8 mouse cellular contexts compared by ENCODE assay signal in the genomic region with DNA sequence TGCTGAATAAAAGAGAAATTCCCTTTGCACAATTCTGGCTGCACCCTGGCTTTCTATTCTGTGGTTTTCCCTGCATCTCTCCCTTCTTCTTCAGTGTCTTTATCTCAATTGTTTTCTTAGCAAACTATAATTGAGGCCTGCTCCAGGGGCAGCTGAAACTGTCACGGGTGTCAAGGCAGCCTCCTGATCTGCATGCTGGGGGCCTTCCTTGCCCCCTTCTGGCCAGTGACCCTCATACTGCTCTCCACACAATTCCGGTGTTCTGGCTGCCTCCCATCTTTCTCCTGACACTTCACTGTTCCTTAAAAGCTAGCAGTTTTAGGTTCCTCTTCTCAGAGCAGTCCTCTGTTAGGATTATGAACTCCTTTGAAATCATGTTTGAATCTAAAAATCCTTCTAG. TPM values are rescaled to one million over a fixed set of nuclear protein-coding genes. Genes with fewer than 3 reads are reported as not detected.
DNase-seq lines count a peak whose midpoint lies in the region; ATAC-seq and TF ChIP-seq lines count a peak whose summit lies in the region.

No protein-coding gene starts in this region.

- no peak for TF ChIP-seq EP300 in liver, embryonic 14.5 days (IDR thresholded peaks at IDR 0.05; ENCODE audit: low read depth)

- intact Hi-C loops in gastrocnemius, adult 2 months (cut with DNase I) = loop anchor here (5.0 kb wide), 1 partner anchor 153 kb away; the partner anchor contains the start of genes Col4a3bp and Polk

- peak overlapping the region; percentile 65 for H3K4me2 ChIP-seq in forebrain, embryonic 15.5 days (replicated peaks)
- peak overlapping the region; percentile 85 for H3K4me2 ChIP-seq in liver, embryonic 14.5 days (ENCODE audit: low read depth)

- ATAC-seq in forebrain, embryonic 15.5 days (replicated peaks) = no peak
- no peak for ATAC-seq in liver, embryonic 14.5 days (ENCODE audit: insufficient read depth)

- peak overlapping the region; percentile 67 for H3K9ac ChIP-seq in forebrain, embryonic 15.5 days (replicated peaks)
- H3K9ac ChIP-seq in liver, embryonic 14.5 days (replicated peaks) = peak overlapping the region; percentile 73

- no peak overlapping the region for H3K27ac ChIP-seq in gastrocnemius, adult 2 months
- H3K27ac ChIP-seq in forebrain, embryonic 15.5 days (replicated peaks) = no peak overlapping the region
- no peak overlapping the region for H3K27ac ChIP-seq in liver, embryonic 14.5 days

- peaks cover 40% of the 10 kb centered on the region for H3K36me3 ChIP-seq in C2C12 (ENCODE audit: control insufficient read depth, insufficient read depth)
- peaks cover 40% of the 10 kb centered on the region for H3K36me3 ChIP-seq in forebrain, embryonic 15.5 days
- peaks cover 28% of the 10 kb centered on the region for H3K36me3 ChIP-seq in liver, embryonic 14.5 days (replicated peaks; ENCODE audit: control insufficient read depth, insufficient read depth, low read depth)

- no peaks in the 10 kb centered on the region for H3K9me3 ChIP-seq in forebrain, embryonic 15.5 days
- no peaks in the 10 kb centered on the region for H3K9me3 ChIP-seq in liver, embryonic 14.5 days (ENCODE audit: control insufficient read depth, low read length)

- H3K79me3 ChIP-seq in C2C12 (ENCODE audit: low read depth) = peaks cover 16% of the 10 kb centered on the region

- H3ac ChIP-seq in C2C12 (ENCODE audit: control insufficient read depth, insufficient read length, low read depth) = peak overlapping the region; percentile 52

- H3K4me3 ChIP-seq in gastrocnemius, adult 2 months = peak overlapping the region; percentile 94
- H3K4me3 ChIP-seq in C2C12 (ENCODE audit: insufficient read depth, poor library complexity, severe bottlenecking) = peak overlapping the region; percentile 92
- H3K4me3 ChIP-seq in forebrain, embryonic 15.5 days = peak overlapping the region; percentile 68
- H3K4me3 ChIP-seq in liver, embryonic 14.5 days (ENCODE audit: insufficient read depth in 1 of 2, low read depth in 2 of 2, low read length in 2 of 2) = peak overlapping the region; percentile 79 to 93

- WGBS in forebrain, embryonic 15.5 days = 15% methylated on average over 2 of the region's 2 CpGs
- whole genome bisulfite sequencing in liver, embryonic 14.5 days (ENCODE audit: insufficient replicate concordance) = 23% methylated on average over 2 of the region's 2 CpGs

- H3K27me3 ChIP-seq in C2C12 (ENCODE audit: control insufficient read depth, insufficient read depth, insufficient read length) = no peaks in the 10 kb centered on the region
- no peaks in the 10 kb centered on the region for H3K27me3 ChIP-seq in forebrain, embryonic 15.5 days
- H3K27me3 ChIP-seq in liver, embryonic 14.5 days (ENCODE audit: control insufficient read depth, insufficient read depth, low read length) = no peaks in the 10 kb centered on the region

- peaks cover 16% of the 10 kb centered on the region for H3K4me1 ChIP-seq in forebrain, embryonic 15.5 days
- H3K4me1 ChIP-seq in liver, embryonic 14.5 days (replicated peaks; ENCODE audit: control insufficient read depth in 2 of 2, insufficient read depth in 2 of 2, low read length in 1 of 2) = peaks cover 4 to 7% of the 10 kb centered on the region in 2 experiments; a peak in 3 of 4 replicates

- no peak for DNase-seq in gastrocnemius, adult 2 months
- DNase-seq in gastrocnemius, postnatal 4 days (ENCODE audit: low spot score in 2 of 2) = no peak
- no peak for DNase-seq in liver, embryonic 14.5 days (ENCODE audit: low read depth in 3 of 3, low spot score in 3 of 3)
- no peak for DNase-seq in spleen, postnatal 4 days (ENCODE audit: low spot score in 2 of 2)
- DNase-seq in adrenal gland, postnatal 14 days = no peak
- no peak for DNase-seq in lung, postnatal 14 days

- TF ChIP-seq CTCF in gastrocnemius, adult 2 months (IDR thresholded peaks at IDR 0.05) = no peak
- TF ChIP-seq CTCF in C2C12 (IDR thresholded peaks at IDR 0.05; ENCODE audit: control insufficient read depth, insufficient read depth, insufficient read length) = no peak
- 0 out of 2 replicates have a peak, but pooled peaks have one; percentile 7 for TF ChIP-seq CTCF in liver, embryonic 14.5 days (IDR thresholded peaks at IDR 0.05; ENCODE audit: low read depth)

- peaks cover 21% of the 10 kb centered on the region for H3K79me2 ChIP-seq in C2C12 (ENCODE audit: control insufficient read depth, insufficient read depth)

TF ChIP-seq in C2C12, 6 proteins besides CTCF, POLR2A, EP300 and RAD21:
- TF ChIP-seq USF1 (IDR thresholded peaks at IDR 0.05; ENCODE audit: low read depth) (no peak), FOSL1 (IDR thresholded peaks at IDR 0.05; ENCODE audit: insufficient read depth, low read length, poor library complexity, severe bottlenecking) (no peak), MAX (IDR thresholded peaks at IDR 0.05) (no peak), MYOD1 (IDR thresholded peaks at IDR 0.05; ENCODE audit: control insufficient read depth, insufficient read length, low read depth) (no peak), CEBPB (IDR thresholded peaks at IDR 0.05; ENCODE audit: low read depth) (no peak), MYOG (IDR thresholded peaks at IDR 0.05; ENCODE audit: control insufficient read depth, extremely low read depth, insufficient read length) (no peak)

RNA-seq across cellular contexts. Expression of gene Poc5, which starts 1.2 kb away (rescaled TPM):
- total RNA-seq in gastrocnemius, adult 2 months (2021) = 1 to 10 TPM; 6.6 to 7.2 TPM
- 10 to 100 TPM; 12.5 to 16.3 TPM for total RNA-seq in gastrocnemius, postnatal 4 days (2021)
- 7.3 TPM for polyA plus RNA-seq in C2C12 (2012; fragmentation: generic; extraction: Trizol)
- 26.2 and 27.1 TPM in 2 replicates for polyA plus RNA-seq in forebrain, embryonic 15.5 days (2015; fragmentation: Nextera tagmentation; extraction: Ambion mirVana)
- 2.2 and 4.0 TPM in 2 replicates for polyA plus RNA-seq in liver, embryonic 14.5 days (2012; rRNA removed)
- 5.4 and 7.7 TPM in 2 replicates for polyA plus RNA-seq in liver, embryonic 14.5 days (2014; fragmentation: Nextera tagmentation; extraction: Ambion mirVana)
- total RNA-seq in adrenal gland, postnatal 14 days (2021) = 14.2 and 16.9 TPM in 2 replicates
